In genomic region chr1:140171581-140172154, GRCm38 (mm10) we compare ENCODE assay signal across 9 mouse cellular contexts. TPM values are rescaled to one million over a fixed set of nuclear protein-coding genes. Genes with fewer than 3 reads are reported as not detected.
DNase-seq lines count a peak whose midpoint lies in the region; ATAC-seq and TF ChIP-seq lines count a peak whose summit lies in the region.
"Had no signal": no experiment of that assay in that cellular context is flagged by ENCODE, and none has a peak within 500 bp of the region (broad histone marks: within the 10 kb centered on the region; RNA-seq: fewer than 3 reads in every experiment).

No protein-coding gene starts in this region.

- H3K9ac ChIP-seq in ES-E14 (ENCODE audit: insufficient read depth, low read depth, low read length, poor library complexity, severe bottlenecking) = no peak overlapping the region
- H3K9ac ChIP-seq in forebrain, postnatal 0 days = no peak overlapping the region

- in situ Hi-C loops in ES-E14 (cut with MboI; ENCODE audit: low sequenced_read_pairs in 2 of 2, unreplicated experiment in 2 of 2) = loop anchor here (5.0 to 25.0 kb wide), 3 partner anchors 356 to 491 kb away; no protein-coding TSS in a partner anchor

- peak; percentile 62 for TF ChIP-seq CTCF in gastrocnemius, adult 2 months (IDR thresholded peaks at IDR 0.05)
- TF ChIP-seq CTCF in forebrain, postnatal 0 days (IDR thresholded peaks at IDR 0.05; ENCODE audit: low read depth) = peak; percentile 75

- H3K27me3 ChIP-seq in forebrain, postnatal 0 days (ENCODE audit: insufficient read depth, low read length) = no peaks in the 10 kb centered on the region

- 34% methylated on average over 4 of the region's 4 CpGs for WGBS in forebrain, postnatal 0 days

- no peak overlapping the region for H3K27ac ChIP-seq in gastrocnemius, adult 2 months
- H3K27ac ChIP-seq in ES-E14 (ENCODE audit: insufficient read depth, low read depth, low read length, poor library complexity, severe bottlenecking) = no peak overlapping the region
- H3K27ac ChIP-seq in forebrain, postnatal 0 days (ENCODE audit: low read depth, low read length) = no peak overlapping the region

- H3K4me3 ChIP-seq in gastrocnemius, adult 2 months = peak overlapping the region; percentile 15
- no peak overlapping the region for H3K4me3 ChIP-seq in ES-E14 (ENCODE audit: insufficient read depth in 1 of 2, low read depth in 1 of 2, low read length in 2 of 2, poor library complexity in 1 of 2, severe bottlenecking in 1 of 2)
- H3K4me3 ChIP-seq in forebrain, postnatal 0 days (ENCODE audit: low read depth, low read length) = no peak overlapping the region

- no peak for DNase-seq in gastrocnemius, adult 2 months
- DNase-seq in gastrocnemius, adult 18-20 months (ENCODE audit: low spot score) = no peak
- DNase-seq in left cerebral cortex, postnatal 14 days (ENCODE audit: low spot score in 2 of 2) = peak; percentile 28 to 31
- DNase-seq in left cerebral cortex, postnatal 4 days = no peak
- peak; percentile 25 for DNase-seq in ES-E14 (ENCODE audit: low read depth, low spot score)
- peak; percentile 67 for DNase-seq in forebrain, postnatal 0 days
- DNase-seq in adrenal gland, postnatal 36 days = no peak
- no peak for DNase-seq in thymus, postnatal 25 days
- DNase-seq: thymus, adult 18-20 months had no signal

- intact Hi-C loops in gastrocnemius, adult 2 months (cut with DNase I) = loop anchor here (2.0 to 5.0 kb wide), 2 partner anchors 359 to 491 kb away; no protein-coding TSS in a partner anchor
- intact Hi-C loops in left cerebral cortex, postnatal 14 days (cut with DNase I) = loop anchor here (2.0 kb wide), 2 partner anchors 359 to 489 kb away; no protein-coding TSS in a partner anchor
- intact Hi-C loops in left cerebral cortex, postnatal 4 days (cut with DNase I) = loop anchor here (2.0 kb wide), 2 partner anchors 359 to 489 kb away; no protein-coding TSS in a partner anchor

- ATAC-seq in forebrain, postnatal 0 days = peak; percentile 47; the same call in 1 of the 2 replicates

- H3K4me2 ChIP-seq in forebrain, postnatal 0 days (ENCODE audit: low read depth) = no peak overlapping the region

- H3K9me3 ChIP-seq in ES-E14 (ENCODE audit: control insufficient read depth, insufficient read depth, low read depth, low read length) = no peaks in the 10 kb centered on the region
- H3K9me3 ChIP-seq in forebrain, postnatal 0 days (ENCODE audit: low read length) = no peaks in the 10 kb centered on the region

- H3K4me1 ChIP-seq in ES-E14 (ENCODE audit: control insufficient read depth in 2 of 2, insufficient read depth in 2 of 2, low read length in 2 of 2, poor library complexity in 1 of 2) = no peaks in the 10 kb centered on the region
- no peaks in the 10 kb centered on the region for H3K4me1 ChIP-seq in forebrain, postnatal 0 days (ENCODE audit: insufficient read depth)

- H3K36me3 ChIP-seq in ES-E14 (ENCODE audit: control insufficient read depth, insufficient read depth, low read length, poor library complexity, severe bottlenecking) = no peaks in the 10 kb centered on the region
- no peaks in the 10 kb centered on the region for H3K36me3 ChIP-seq in forebrain, postnatal 0 days (ENCODE audit: insufficient read depth)

TF ChIP-seq in ES-E14, 5 proteins besides CTCF, POLR2A, EP300 and RAD21:
- TF ChIP-seq MAFK (IDR thresholded peaks at IDR 0.05; ENCODE audit: insufficient read depth, low read depth, low read length) (no peak), ZC3H11A (IDR thresholded peaks at IDR 0.05; ENCODE audit: borderline replicate concordance, low read depth, low read length) (peak; percentile 98)

RNA-seq across cellular contexts. Expression of gene Cfh, which starts 11.9 kb away (rescaled TPM):
- 1 to 10 TPM; 6.3 to 8.4 TPM for total RNA-seq in gastrocnemius, adult 2 months (2021)
- 1 to 10 TPM; 4.5 to 9.5 TPM for total RNA-seq in gastrocnemius, adult 18-20 months (2021)
- total RNA-seq in left cerebral cortex, postnatal 14 days (2021) = 10 to 100 TPM; 14.5 to 17.9 TPM
- total RNA-seq in left cerebral cortex, postnatal 4 days (2021) = 10 to 100 TPM; 11.4 to 12.3 TPM
- total RNA-seq in ES-E14 (2012; rRNA removed) = 0.21 and 0.22 TPM in 2 replicates
- 16.4 and 22.1 TPM in 2 replicates for total RNA-seq in forebrain, postnatal 0 days (2014; rRNA removed)
- 14.1 and 14.6 TPM in 2 replicates for polyA plus RNA-seq in forebrain, postnatal 0 days (2015; fragmentation: Nextera tagmentation; extraction: Ambion mirVana)
- total RNA-seq in adrenal gland, postnatal 36 days (2021) = 100 to 1,000 TPM; 182 to 202 TPM

Comparison
In these comparisons a context has a peak if more than half of its experiments do, and no peak if none do; other contexts are left out.
1. DNase-seq: peak in left cerebral cortex, postnatal 14 days (2 of 2), ES-E14 (single experiment) and forebrain, postnatal 0 days (single experiment); none in gastrocnemius, adult 2 months (single experiment), gastrocnemius, adult 18-20 months (single experiment), left cerebral cortex, postnatal 4 days (single experiment), adrenal gland, postnatal 36 days (0 of 2) and thymus, postnatal 25 days (single experiment).